Mouse (Mus musculus) spleen, adult 2 months (tissue): ENCODE data around the gene Hacd2.

Source experiments
- CTCF ChIP-seq: fragments of 200-500 bp; IDR thresholded peaks from 2 replicates; pipeline ENCODE4 v1.5.1; 2011; ENCODE audit warnings: mild to moderate bottlenecking, inconsistent platforms; ENCODE audit not compliant: insufficient read depth, insufficient read length, insufficient replicate concordance; ENCODE audit errors: extremely low read depth
- POLR2A ChIP-seq: fragments of 200-500 bp; IDR thresholded peaks from 2 replicates; pipeline ENCODE4 v1.6.1; 2011; ENCODE audit warnings: low read depth, low read length, inconsistent platforms

DNA sequence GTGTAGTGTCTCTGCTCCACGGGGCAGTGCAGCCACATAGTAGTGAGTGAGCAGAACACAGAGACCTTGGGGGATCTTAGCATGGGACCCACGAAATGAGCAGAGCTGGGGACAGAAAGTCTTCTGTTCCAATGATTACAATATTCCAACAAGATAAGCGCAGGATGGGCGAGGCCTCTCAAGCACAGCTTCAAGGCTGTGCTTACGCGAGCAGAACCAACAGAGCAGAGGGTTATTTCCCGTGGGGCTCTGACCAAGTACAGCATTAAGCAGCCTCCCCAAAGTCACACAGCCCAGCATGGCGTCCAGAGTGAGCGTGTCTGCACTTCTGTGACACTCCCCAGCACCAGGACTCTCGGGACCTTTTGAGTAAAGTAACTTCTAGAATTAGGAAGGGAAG, 24.7 kb upstream of the Hacd2 start:
- TF ChIP-seq CTCF, result no peak
- no peak for TF ChIP-seq POLR2A
